Mouse (Mus musculus) heart, adult 2 months (tissue): ENCODE measurements at regions not wholly inside any gene's neighbourhood (a gene's known extent, or its start where the extent isn't known, plus 50 kb on each side); places are given as distances from the start of the nearest gene placed in this dataset.

Source experiments
- CTCF ChIP-seq: fragments of 200-600 bp; IDR thresholded peaks from 2 replicates; pipeline ENCODE4 v1.8.1; 2022; ENCODE audit warnings: antibody characterized with exemption, mild to moderate bottlenecking, moderate library complexity
- EP300 ChIP-seq: fragments of 200-500 bp; IDR thresholded peaks from 2 replicates; pipeline ENCODE4 v1.6.1; 2011; ENCODE audit warnings: low read depth, low read length, control low read depth; ENCODE audit not compliant: insufficient read depth

GRCm38 (mm10) chr16:57845416-57845815, 90.9 kb upstream of the Col8a1 start:
- no peak for TF ChIP-seq CTCF
- no peak for TF ChIP-seq EP300
